Mouse (Mus musculus) stomach, embryonic 14.5 days (tissue): ENCODE data around the gene Stra8. TPM values are rescaled to one million over a fixed set of nuclear protein-coding genes. Genes with fewer than 3 reads are reported as not detected.
A peak's percentile ranks its signal among the peaks of the same experiment; 100 is the strongest.

Experiments
- ATAC-seq: fragments of 200-750 bp; cut with Nextera tagmentation; 2 replicates; pipeline ENCODE4 v1.8.0; 2017; ENCODE audit warnings: low read depth, moderate TSS enrichment; ENCODE audit not compliant: insufficient number of reproducible peaks, insufficient read depth, low FRiP score
- H3K27ac ChIP-seq: fragments of 300-500 bp; sonication (generic); 2 replicates; pipeline ENCODE4 v1.5.1; 2014; ENCODE audit warnings: mild to moderate bottlenecking, low read length, moderate library complexity, mixed read lengths
- H3K27me3 ChIP-seq: fragments of 300-500 bp; sonication (generic); 2 replicates; pipeline ENCODE4 v1.6.1; 2014; ENCODE audit warnings: low read length, control low read depth, mixed read lengths; ENCODE audit not compliant: control insufficient read depth, insufficient read depth
- H3K36me3 ChIP-seq: fragments of 300-500 bp; sonication (generic); 2 replicates; pipeline ENCODE4 v1.6.1; 2014; ENCODE audit warnings: mild to moderate bottlenecking, control low read depth, low read length, moderate library complexity, mixed read lengths; ENCODE audit not compliant: control insufficient read depth, insufficient read depth
- H3K4me1 ChIP-seq: fragments of 300-500 bp; sonication (generic); 2 replicates; pipeline ENCODE4 v1.6.1; 2014; ENCODE audit warnings: low read length, control low read depth, mixed read lengths; ENCODE audit not compliant: control insufficient read depth, insufficient read depth
- H3K4me2 ChIP-seq: fragments of 300-500 bp; sonication (generic); replicated peaks from 2 replicates; pipeline ENCODE4 v1.6.1; 2014; ENCODE audit warnings: low read depth, low read length, control low read depth
- H3K4me3 ChIP-seq: fragments of 300-500 bp; sonication (generic); 2 replicates; pipeline ENCODE4 v1.5.1; 2014; ENCODE audit warnings: low read depth, low read length, control low read depth
- H3K9ac ChIP-seq: fragments of 300-500 bp; sonication (generic); replicated peaks from 2 replicates; pipeline ENCODE4 v1.6.1; 2014; ENCODE audit warnings: low read depth, mild to moderate bottlenecking, control low read depth, low read length, moderate library complexity, mixed read lengths
- H3K9me3 ChIP-seq: fragments of 300-500 bp; sonication (generic); 2 replicates; pipeline ENCODE4 v1.6.1; 2016; ENCODE audit warnings: low read depth, low read length, control low read depth; ENCODE audit not compliant: control insufficient read depth
- WGBS: fragments of 180-500 bp; shearing (Covaris S2); extraction: QIAGEN DNeasy Blood & Tissue Kit; methylation state at CpG from one replicate; pipeline ENCODE4 v1.1.7; 2014; 5-methylcytosine and 5-hydroxymethylcytosine counted together
- polyA plus RNA-seq: library from polyadenylated mRNA; unstranded; fragments of >200 nt; fragmentation: Nextera tagmentation; extraction: Ambion mirVana; gene quantifications from 2 replicates; pipeline ENCODE4 v1.2.1, GENCODE M21; 2014

The Stra8 gene
- polyA plus RNA-seq, 1 experiment from 2014 or later: not detected

DNA sequence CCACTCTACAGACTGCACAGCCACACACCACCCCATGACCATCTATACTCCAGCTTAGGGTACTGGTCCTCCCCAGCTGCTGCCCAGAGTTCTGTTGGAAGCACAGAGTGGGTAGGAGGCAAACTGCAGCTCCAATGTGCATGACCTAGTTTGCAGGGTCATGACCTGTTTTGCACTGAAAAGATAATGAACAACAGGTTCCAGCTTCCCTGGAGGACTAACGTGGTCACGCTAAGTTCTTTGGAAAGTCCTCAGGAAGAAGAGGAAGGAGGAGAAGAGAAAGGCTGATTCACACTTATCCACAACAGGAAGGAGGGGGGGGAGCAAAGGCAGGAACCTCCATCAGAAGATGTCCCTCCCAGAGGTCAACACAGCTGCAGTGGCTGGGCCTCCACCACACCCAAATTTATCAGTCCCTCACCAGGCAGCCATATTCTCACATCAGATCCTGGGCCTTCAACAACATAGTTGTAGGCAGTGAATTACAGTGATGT lies 12.8 kb upstream of the Stra8 start:
- WGBS: 66% methylated on average over 2 of the region's 2 CpGs
- ATAC-seq: no peak
- Histone ChIP-seq H3K27me3 (no peaks in the 10 kb centered on the region), H3K36me3 (peaks cover 27% of the 10 kb centered on the region), H3K9ac (no peak overlapping the region), H3K4me1 (peaks cover 4% of the 10 kb centered on the region; the same call in 1 of the 2 replicates), H3K27ac (no peak overlapping the region), H3K9me3 (no peaks in the 10 kb centered on the region), H3K4me2 (no peak overlapping the region), H3K4me3 (no peak overlapping the region)

DNA sequence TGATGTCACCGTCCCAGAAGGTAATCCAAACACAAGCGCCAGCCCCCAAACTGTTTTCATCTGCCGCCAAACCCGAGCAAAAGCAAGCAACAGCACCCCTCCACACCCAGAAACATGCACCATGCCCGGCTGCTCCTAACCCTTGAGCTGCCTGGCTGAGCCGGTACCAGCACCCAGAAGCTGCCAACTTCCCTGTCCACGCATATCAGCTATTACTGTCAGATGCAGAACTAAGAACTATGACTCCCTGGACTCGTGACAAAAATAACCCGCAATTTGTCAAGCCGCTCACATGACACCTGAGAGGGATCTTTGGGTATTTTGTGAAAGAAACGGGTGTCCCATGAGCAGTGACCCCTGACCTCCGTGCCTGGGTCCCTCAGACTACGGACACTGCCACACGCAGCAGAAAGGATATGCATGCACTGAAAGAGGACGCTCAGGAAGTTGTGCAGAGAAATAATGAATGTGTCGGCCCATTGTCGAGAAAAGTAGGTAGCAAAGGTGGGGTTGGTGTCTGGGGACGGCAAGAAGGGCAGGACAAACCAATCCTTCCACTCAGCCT lies 12.2 kb upstream of the Stra8 start:
- H3K36me3 ChIP-seq: peaks cover 26% of the 10 kb centered on the region
- no peak for ATAC-seq
- no peak overlapping the region for H3K4me3 ChIP-seq
- peaks cover 4% of the 10 kb centered on the region; the same call in 1 of the 2 replicates for H3K4me1 ChIP-seq
- H3K4me2 ChIP-seq: no peak overlapping the region
- no peaks in the 10 kb centered on the region for H3K9me3 ChIP-seq
- WGBS: 81% methylated on average over 18 of the region's 18 CpGs
- H3K9ac ChIP-seq: no peak overlapping the region
- H3K27ac ChIP-seq: no peak overlapping the region
- H3K27me3 ChIP-seq: no peaks in the 10 kb centered on the region

DNA sequence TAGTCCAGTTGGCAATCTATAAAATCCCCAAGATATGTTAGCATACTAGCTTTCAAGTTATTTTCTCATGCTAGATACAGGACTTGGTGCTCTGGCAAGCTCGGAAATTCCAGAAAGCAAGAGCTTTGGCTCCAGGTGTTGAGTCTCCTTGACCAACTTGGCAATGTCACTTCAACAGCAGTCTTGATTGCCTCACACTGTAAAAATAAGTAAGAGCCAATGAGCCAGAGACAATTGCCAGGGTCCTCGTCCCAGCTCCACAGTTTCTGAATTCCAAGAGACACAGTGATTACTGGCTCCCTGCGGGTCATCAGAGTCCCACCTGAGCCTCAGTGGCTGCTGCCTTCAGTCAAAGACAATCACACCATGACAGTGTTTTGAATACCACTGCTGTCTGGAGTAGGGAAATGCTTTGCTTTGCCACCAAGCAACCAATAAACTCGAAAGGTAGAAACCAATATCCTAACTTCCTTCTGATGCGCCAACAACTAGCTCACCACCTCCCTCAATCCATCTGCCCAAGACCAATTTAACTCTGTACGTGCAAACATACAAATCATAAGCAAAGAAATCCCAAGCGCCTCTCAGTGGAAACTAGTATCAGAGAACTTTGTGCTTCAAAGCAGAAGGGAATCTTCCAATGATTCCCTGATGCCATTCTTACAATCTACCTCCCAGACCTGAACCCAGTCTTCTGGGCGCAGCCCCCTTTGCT lies 10.2 kb upstream of the Stra8 start:
- Histone ChIP-seq H3K4me1 (peaks cover 4% of the 10 kb centered on the region; the same call in 1 of the 2 replicates), H3K36me3 (peaks cover 19% of the 10 kb centered on the region), H3K9me3 (no peaks in the 10 kb centered on the region), H3K27me3 (no peaks in the 10 kb centered on the region), H3K4me3 (peak overlapping the region; percentile 68), H3K9ac (peak overlapping the region; percentile 42; the same call in 1 of the 2 replicates), H3K27ac (no peak overlapping the region), H3K4me2 (peak overlapping the region; percentile 78)
- ATAC-seq: no peak
- 42% methylated on average over 8 of the region's 8 CpGs for WGBS

DNA sequence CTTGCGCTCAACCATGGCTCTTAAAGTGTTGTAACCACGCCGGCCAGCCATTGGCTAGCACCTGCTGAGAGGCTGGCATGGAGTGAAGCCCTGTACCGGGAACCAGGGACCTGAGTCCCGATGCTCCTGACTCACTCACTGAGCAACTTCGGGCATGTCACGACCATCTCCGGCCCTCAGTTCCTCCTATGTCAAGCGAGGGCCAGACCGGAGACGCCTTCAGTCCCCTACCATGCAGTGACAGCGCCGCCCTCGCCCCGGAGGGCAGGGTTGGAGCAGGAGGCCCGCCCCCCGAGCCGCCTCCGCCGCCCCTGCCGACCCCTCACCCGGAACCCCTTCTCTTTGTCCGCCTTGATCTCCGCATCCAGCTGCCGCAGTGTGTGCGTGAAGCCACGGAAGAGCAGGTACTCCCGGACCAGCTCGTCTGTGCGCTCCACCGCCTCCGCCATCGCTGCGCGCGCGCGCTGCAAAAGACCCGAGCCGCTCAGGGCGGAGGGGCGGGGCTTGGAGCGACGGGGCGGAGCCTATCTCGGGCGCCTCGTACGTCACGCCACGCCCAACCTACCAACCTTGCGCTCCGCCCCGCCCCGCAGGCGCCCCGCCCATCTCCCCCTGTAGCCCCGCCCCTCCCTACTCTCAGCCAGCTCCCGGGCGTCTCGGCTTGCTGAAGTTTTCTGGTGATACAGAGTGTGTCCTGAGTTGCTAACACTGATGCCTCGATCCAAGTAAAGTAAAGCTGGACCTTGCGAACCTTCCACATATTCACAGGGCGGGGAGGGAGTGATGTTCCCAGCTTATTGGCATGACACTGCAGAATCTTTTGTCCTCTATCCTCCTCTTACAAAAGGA lies 9.4 kb upstream of the Stra8 start, which contains the start of gene Wdr91:
Wdr91 (minus strand) TSS at position 506 of the 849 bp plus-strand sequence.
- ATAC-seq: peak; percentile 91
- no peaks in the 10 kb centered on the region for H3K9me3 ChIP-seq
- H3K4me1 ChIP-seq: peaks cover 4% of the 10 kb centered on the region; the same call in 1 of the 2 replicates
- H3K36me3 ChIP-seq: peaks cover 12% of the 10 kb centered on the region
- H3K27ac ChIP-seq: peak within 1 kb of the TSS; percentile 71
- H3K4me2 ChIP-seq: peak within 1 kb of the TSS; percentile 78
- H3K9ac ChIP-seq: peak within 1 kb of the TSS; percentile 42; the same call in 1 of the 2 replicates
- no peaks in the 10 kb centered on the region for H3K27me3 ChIP-seq
- peak within 1 kb of the TSS; percentile 68 for H3K4me3 ChIP-seq
- WGBS: under 1% methylated on average over 64 of the region's 64 CpGs

- ATAC-seq: no peak
- Histone ChIP-seq H3K4me2 (no peak overlapping the region), H3K9ac (no peak overlapping the region), H3K27ac (no peak overlapping the region), H3K4me1 (peaks cover 4% of the 10 kb centered on the region; the same call in 1 of the 2 replicates), H3K4me3 (no peak overlapping the region), H3K36me3 (no peaks in the 10 kb centered on the region), H3K27me3 (no peaks in the 10 kb centered on the region), H3K9me3 (no peaks in the 10 kb centered on the region)
- WGBS: 86% methylated on average over 13 of the region's 13 CpGs
Observed at GRCm38 (mm10) chr6:34913341-34914040, 6.5 kb upstream of the Stra8 start.

GRCm38 (mm10) chr6:34914462-34914861 lies 5.5 kb upstream of the Stra8 start:
- H3K27me3 ChIP-seq: no peaks in the 10 kb centered on the region
- no peak overlapping the region for H3K4me2 ChIP-seq
- no peaks in the 10 kb centered on the region for H3K9me3 ChIP-seq
- ATAC-seq: no peak
- H3K4me1 ChIP-seq: peaks cover 4% of the 10 kb centered on the region; the same call in 1 of the 2 replicates
- no peak overlapping the region for H3K9ac ChIP-seq
- whole genome bisulfite sequencing: 90% methylated on average over 3 of the region's 3 CpGs
- H3K36me3 ChIP-seq: no peaks in the 10 kb centered on the region
- no peak overlapping the region for H3K4me3 ChIP-seq
- H3K27ac ChIP-seq: no peak overlapping the region

GRCm38 (mm10) chr6:34919146-34919545 lies 817 bp upstream of the Stra8 start:
- Histone ChIP-seq H3K4me1 (no peaks in the 10 kb centered on the region), H3K27ac (no peak overlapping the region), H3K36me3 (no peaks in the 10 kb centered on the region), H3K9me3 (no peaks in the 10 kb centered on the region), H3K27me3 (no peaks in the 10 kb centered on the region), H3K9ac (no peak overlapping the region), H3K4me3 (no peak overlapping the region), H3K4me2 (no peak overlapping the region)
- 63% methylated on average over 7 of the region's 7 CpGs for WGBS
- ATAC-seq: no peak

GRCm38 (mm10) chr6:34920631-34921030 lies 668 bp downstream of the Stra8 start:
- Histone ChIP-seq H3K4me1 (no peaks in the 10 kb centered on the region), H3K4me3 (no peak overlapping the region), H3K27me3 (no peaks in the 10 kb centered on the region), H3K27ac (no peak overlapping the region), H3K9me3 (no peaks in the 10 kb centered on the region), H3K36me3 (no peaks in the 10 kb centered on the region), H3K4me2 (no peak overlapping the region), H3K9ac (no peak overlapping the region)
- ATAC-seq: no peak
- WGBS: 93% methylated on average over 12 of the region's 12 CpGs
